Mouse (Mus musculus) c-Kit-positive CD71-positive TER-119-positive erythroid progenitor cells, embryonic 14.5 days (primary cell): ENCODE results near the gene Smyd1.
"Not testable (repeated sequence)": the region's sequence is repeated elsewhere in the genome, so short reads cannot be mapped to it uniquely, and the experiment has no call there.

ENCODE experiments used
- DNase-seq: peaks from one replicate; pipeline ENCODE4 v3.0.0-alpha.2; 2013; ENCODE audit warnings: low spot score

Smyd1 gene

GRCm38 (mm10) chr6:71321826-71322283 is at the start of gene Smyd1:
TSS of gene Smyd1 (minus strand) at chr6:71322233.
- no peak for DNase-seq

DNA sequence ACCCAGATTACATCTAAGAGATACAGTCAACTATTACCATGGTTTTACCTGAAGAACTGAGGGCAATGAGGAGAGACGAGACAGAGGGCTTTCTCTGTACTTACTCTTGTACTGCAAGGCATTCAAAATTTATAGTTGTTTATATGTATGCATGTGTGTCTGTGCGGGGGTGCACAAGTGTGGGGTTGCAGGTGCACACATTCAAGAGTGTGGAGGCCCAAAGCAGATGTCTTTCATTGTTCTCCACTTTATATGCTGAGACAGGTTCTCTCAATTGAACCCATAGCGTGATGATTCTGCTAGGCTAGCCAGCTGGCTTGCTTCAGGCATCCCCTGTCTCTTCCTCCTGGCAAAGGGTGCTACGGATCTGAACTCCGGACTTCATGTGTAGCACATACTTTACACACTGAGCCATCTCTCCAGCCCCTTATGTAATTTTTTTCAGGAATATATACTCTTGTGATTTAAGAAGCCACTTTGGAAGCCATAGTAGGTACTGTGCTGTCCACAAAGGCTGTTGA is 49.1 kb upstream of the Smyd1 start:
- no peak for DNase-seq

DNA sequence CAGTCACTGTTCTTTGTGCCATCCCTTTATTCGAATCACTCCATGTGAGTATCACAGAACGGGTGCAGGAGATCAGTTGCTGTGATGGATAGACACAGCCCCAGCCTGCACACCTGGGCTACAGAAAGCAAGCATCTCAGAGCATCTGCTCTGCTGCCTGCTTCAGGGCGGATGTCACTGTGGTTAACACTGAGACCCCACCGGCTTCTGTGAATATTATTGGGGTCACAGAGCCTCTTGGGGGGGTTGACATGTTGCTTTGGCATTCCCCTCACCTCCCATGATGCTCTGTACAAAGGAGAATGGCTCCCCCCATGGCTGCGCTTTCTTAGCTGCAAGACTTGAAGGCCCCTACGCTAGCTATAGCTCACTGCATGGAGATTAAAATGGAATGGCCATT is 47.4 kb upstream of the Smyd1 start:
- no peak for DNase-seq

DNA sequence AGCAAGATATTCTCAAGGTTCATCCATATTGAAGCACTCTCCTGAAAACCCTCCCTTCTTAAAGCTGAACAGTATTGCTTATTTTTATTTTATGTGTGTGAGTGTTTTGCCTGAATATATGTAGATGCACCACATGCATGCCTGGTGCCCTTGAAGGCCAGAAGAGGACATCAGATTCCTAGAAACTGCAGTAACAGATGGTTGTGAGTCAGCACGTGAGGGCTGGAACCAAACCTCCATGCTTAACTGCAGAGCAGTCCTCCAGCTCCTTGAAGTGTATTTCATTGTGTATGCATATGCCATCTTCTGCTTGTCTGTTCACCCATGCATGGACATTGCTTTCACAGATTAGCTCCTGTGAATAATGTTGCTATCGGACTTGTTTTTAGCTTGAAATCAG is 42.0 kb upstream of the Smyd1 start:
- no peak for DNase-seq

- DNase-seq = no peak
Measured at GRCm38 (mm10) chr6:71361156-71361670, 39.2 kb upstream of the Smyd1 start.

DNA sequence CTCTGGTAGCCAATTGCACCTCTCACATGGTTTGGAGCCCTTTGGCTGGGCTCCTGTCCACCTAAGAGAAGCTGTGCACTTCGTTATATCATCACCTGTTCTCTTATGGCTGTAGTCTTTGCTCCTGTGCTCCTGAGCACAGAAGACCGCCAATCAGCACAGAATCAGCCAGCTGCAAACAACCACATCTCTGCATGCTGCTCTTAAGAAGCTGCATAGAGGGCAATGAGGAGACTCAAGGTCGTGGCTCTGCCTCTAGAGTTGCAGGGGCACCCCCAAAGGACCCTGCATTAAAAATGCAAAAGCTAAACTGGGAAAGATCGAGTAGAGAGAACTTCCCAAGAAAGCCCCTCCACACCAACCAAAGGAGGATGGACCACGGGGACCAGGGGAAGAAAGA is 38.7 kb upstream of the Smyd1 start:
- DNase-seq = no peak

DNA sequence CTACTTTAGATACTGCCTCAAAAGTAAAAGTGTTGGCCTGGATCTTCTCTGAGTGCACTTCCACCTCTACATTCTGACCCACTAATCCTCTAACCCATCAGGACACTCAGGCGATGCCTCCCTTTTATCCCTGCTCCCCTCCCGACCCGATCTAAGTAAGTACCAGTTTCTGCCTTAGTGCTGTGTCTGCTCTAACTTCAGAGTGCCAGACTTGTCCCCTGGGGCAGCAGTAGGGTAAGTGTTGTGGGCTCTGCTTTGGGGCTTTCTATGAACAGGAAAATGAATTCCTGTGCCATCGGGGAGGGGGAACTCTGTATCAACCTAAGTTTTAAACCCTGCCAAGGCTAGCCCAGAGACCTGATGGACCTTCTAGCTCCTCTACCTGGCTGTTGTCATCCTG is 38.2 kb upstream of the Smyd1 start:
- DNase-seq = no peak

- DNase-seq = no peak
Measured at GRCm38 (mm10) chr6:71357493-71357892, 35.5 kb upstream of the Smyd1 start.

DNA sequence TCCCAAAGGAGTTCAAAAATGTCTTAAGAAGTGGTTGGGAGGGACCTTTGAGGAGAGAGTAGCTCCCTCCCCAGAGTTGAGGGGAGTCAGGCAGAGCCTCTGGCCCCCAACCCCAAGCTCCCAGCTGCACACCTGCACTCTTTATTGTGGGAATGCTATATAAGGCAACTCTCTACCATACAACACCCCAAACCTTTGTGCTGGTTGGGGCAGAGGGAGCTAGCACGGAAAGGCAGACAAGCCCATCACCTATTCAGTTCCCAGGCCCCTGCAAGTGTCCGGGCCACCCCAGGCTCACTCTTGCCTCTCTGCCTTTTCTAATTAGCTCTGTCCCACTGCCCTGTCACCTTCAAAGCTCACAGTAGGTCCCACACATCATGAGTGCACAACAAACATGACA is 31.7 kb upstream of the Smyd1 start:
- no peak for DNase-seq

DNA sequence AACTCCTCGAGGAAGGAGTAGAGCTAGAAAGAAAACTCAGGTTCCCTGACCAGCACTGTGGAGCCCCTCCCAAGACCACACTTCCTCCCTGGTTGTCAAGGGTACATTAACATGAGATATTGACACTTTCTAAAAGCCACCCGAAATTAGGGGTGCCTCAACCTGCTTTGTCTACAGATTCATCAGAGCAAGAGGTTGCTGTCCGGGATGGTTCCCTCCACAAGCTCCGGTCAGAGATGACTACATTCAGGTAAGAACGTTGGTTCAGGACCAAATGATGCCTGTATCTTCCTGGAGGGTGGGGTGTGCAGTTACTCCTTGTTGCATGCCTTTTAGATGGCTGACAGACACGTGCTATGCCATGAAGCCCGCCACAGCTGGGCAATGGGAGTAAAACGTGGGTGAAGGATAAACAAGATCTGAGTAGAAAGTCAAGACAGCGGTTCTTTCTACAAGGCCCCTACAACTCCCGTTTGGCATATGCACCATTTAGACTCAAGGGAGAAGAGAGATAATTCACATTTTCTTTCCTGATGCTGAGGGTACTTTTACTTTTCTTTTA is 30.9 kb upstream of the Smyd1 start:
- DNase-seq = no peak

GRCm38 (mm10) chr6:71352201-71352600 is 30.2 kb upstream of the Smyd1 start:
- no peak for DNase-seq

DNA sequence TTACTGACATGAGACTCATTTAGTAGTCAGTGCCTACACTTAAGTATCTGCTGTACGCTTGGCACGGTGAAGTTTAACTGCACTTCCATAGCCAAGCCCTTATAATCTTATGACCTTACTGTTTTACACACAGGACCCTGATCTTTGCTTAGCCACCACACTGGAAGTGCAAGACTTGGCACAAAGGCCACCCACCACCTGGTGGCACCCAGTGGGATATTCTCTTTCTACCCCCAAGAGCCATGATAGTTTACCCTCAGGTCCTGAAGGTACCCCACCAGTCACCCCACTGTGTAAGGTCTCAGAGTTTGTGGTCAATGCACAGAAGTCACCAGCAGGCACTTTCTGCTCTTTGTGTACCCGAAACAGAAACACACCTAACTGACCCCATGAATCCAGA is 29.2 kb upstream of the Smyd1 start:
- no peak for DNase-seq

- no peak for DNase-seq
Measured at GRCm38 (mm10) chr6:71348006-71348405, 26.0 kb upstream of the Smyd1 start.

- no peak for DNase-seq
Measured at GRCm38 (mm10) chr6:71341179-71341578, 19.1 kb upstream of the Smyd1 start.

DNA sequence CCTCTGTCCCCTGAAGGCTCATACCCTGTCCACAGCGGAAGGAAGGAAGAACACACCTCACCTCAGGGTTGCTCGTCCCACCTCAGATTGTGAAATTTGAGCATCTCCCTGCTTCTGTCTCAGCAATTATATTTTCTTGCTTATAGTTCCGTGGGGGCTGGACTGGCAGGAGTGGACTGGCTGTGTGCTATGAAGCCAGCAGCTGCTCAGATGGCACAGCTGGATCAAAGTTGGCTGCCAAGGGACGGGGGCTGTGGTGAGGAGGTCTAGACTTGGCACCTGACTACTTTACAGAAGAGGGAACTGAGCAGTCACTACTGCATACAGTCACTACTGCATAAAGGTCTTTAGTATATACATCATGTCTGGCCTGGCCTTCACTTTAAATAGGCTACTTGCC is 17.3 kb upstream of the Smyd1 start:
- DNase-seq = no peak

DNA sequence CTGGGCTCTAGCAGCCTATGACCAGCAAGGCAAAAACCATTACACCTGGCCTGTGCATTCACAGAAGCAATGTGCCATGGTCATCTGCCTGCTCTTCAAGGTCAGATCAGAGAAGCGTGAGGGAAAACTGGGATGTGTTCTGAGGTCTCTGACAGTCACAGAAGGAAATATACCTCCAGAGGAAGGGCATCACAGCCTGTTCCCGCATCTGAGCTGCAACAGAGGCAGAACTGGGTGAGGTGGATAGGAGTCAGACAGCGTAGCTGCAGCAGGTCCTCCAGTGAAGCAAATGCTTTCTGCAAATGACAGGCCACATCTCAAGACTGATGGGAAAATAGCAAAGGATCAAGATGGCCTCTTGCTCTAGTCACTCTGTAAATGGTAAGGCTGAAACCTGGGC is 16.9 kb upstream of the Smyd1 start:
- no peak for DNase-seq

DNA sequence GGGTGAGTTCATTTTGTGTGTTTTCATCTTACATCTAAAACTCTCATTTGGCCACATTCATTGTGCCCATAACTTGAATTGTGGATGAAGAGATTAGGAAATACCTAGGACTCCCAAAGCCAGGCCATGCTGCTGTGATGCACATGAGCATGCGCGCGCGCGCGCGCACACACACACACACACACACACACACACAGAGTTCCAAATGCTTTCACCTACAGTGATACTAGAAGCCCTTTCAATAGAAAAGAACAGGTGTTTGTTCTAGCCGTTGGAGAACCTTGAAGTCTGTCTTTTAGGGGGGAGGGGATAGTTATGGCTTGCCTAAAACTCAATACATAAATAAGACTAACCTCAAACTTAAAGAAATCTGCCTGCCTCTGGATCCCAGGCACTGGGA is 15.6 kb upstream of the Smyd1 start:
- DNase-seq = no peak

- no peak for DNase-seq
Measured at GRCm38 (mm10) chr6:71333578-71334273, 11.7 kb upstream of the Smyd1 start.

DNA sequence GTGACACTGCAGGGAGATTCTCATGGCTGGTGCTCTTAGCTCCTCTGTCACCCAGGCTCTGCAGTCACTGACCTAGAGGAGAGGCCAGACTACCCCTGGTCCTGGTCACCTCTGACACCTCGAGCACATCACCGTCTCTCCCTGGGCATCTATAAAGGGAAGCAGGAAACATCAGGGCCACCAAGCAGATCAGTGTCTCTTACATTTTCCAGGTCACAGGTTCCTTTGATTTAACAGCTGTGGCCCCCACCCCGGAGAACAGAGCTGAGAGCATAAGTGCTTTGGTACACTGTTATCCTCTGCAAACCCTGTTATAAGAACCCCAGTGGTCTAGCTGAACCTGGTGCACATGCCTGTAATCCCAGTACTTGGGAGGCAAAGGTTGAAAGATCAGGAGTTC is 11.0 kb upstream of the Smyd1 start:
- DNase-seq = no peak

- DNase-seq = no peak
Measured at GRCm38 (mm10) chr6:71332236-71332965, 10.4 kb upstream of the Smyd1 start.

DNA sequence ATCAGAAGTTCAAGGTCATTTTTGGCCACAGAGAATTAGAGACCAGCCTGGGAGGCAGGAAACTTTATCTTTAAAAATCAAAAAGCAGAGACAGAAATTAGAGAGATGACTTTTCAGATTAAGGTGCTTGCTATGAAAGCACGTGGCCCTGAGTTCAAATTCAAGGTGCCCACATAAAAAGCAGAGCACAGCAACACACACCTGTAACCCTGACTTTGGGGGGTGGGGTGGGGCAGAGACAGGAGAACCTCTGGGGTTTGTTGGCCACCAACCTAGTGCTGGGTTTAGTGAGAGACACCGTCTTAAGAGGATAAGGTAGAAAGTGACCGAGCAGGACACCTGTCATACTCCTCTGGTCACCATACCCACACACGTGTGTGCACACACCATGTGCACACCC is 9.5 kb upstream of the Smyd1 start:
- not testable (repeated sequence) for DNase-seq

- no peak for DNase-seq
Measured at GRCm38 (mm10) chr6:71330486-71330885, 8.5 kb upstream of the Smyd1 start.

GRCm38 (mm10) chr6:71329881-71330280 is 7.8 kb upstream of the Smyd1 start:
- DNase-seq = no peak
